Mouse (Mus musculus) induced T-regulatory cell, adult 2 months (primary cell): ENCODE results near the gene Pou2f3.

Source experiments
- DNase-seq: peaks from one replicate; pipeline ENCODE4 v3.0.0-alpha.2; 2012; ENCODE audit warnings: low read depth

Pou2f3 gene

DNA sequence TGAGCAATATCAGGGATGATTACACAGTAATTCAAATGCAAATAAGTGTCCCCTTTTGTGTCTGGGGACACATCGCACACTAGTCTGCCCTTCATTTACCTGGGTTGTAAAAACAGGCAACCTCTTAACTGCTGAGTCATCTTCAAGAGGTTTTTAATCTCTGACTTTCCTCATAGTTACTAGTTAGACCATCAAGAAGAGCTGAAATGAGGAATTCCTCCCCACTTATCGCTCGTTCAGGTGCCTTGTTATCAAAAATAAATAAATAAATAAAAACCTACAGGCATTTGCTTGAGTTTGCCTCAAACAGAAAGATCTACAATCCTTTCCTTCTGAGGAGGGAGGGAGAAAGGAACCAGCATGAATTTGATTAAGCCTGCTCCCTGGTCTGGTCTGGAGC is 101.4 kb downstream of the Pou2f3 start:
- DNase-seq: no peak

DNA sequence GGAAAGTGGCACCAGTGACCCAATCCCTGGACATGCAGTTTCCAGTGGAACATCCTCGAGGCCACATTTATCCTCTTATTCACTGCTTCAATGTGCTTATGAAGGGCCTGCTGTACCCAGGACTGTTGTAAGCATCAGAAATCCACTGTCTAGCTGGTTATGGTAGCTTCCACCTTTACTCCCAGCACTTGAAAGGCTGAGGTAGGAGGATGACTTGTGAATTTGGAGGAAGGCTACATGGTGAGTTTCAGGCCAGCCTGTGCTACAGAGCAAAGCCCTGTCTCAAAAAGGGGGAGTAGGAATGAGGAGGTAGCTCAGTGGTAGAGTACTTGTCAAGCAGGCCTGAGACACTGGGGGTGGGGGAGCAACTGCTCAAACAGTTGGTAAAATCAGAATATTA is 102.1 kb downstream of the Pou2f3 start:
- no peak for DNase-seq

DNA sequence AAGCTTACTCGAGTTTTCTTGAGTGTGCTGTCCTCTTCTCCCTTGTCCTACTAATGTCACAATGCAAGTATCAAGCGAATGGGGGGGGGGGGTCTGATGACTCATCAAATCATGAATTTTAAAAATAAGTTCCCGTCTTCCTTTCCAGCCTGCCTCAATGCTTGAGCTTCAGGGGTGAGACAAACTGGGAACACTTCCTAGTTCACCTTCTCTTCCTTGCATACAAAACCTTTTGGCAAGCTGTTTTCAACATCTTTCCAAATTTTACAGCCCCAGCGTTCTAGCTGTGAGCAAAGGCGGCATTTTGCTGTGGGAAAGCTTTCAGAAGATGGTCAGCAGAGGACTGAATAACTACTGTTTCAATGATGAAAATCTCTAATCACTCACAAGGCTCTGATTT is 102.6 kb downstream of the Pou2f3 start:
- DNase-seq: no peak

DNA sequence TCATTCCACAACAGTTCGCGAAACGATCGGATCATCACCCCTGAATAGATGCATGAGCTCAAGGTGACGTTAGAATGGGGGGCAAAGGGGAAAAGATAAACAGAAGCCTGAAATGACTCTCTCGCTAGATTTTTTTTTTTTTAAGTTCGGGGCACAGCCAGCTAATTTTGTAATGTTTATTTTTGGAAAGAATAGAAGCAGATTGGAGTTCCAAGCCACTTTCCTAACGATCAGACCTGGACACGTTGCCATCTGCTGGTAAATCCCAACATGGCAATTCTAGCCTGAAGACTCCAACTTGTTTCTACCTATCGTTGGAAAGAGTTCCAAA is 103.0 kb downstream of the Pou2f3 start, which contains the start of gene Arhgef12:
Gene Arhgef12, minus strand, starts transcription at position 53 of the 331 bp plus-strand sequence.
- DNase-seq: no peak

DNA sequence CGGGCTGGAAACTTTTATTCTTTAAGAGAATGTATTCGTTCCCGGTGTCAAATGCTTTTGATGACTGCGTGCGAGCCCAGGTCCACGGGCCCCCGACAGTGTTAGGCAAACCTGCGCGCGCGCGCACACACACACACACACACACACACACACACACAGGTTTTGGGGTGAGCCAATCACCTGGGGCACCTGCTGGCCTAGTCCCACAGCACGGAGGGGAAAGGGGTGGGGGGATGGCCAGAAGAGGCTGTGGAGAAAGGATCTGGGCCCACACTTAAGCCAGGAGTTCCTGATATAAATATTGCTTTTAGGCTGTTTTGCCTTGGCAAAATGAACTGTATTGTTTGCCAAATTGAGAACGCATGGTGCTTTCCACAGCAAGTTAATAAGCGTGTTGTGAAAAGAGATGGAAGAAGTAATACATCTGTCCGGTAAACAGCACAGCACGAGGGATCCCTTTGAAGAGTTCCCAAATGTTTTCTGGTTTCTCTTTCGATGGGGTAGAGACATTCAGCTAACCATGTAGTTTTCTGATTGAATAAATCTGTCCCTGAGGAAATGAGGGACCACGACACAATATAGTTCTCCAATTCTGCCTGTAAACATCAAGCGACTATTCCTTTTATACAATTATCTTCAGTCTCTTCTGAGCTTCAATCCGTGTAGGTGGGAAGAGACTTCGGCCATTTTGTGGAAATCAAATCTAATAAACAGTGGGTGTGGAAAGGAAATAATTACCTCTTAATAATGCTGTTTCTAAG is 103.6 kb downstream of the Pou2f3 start:
- peak; percentile 65 for DNase-seq

DNA sequence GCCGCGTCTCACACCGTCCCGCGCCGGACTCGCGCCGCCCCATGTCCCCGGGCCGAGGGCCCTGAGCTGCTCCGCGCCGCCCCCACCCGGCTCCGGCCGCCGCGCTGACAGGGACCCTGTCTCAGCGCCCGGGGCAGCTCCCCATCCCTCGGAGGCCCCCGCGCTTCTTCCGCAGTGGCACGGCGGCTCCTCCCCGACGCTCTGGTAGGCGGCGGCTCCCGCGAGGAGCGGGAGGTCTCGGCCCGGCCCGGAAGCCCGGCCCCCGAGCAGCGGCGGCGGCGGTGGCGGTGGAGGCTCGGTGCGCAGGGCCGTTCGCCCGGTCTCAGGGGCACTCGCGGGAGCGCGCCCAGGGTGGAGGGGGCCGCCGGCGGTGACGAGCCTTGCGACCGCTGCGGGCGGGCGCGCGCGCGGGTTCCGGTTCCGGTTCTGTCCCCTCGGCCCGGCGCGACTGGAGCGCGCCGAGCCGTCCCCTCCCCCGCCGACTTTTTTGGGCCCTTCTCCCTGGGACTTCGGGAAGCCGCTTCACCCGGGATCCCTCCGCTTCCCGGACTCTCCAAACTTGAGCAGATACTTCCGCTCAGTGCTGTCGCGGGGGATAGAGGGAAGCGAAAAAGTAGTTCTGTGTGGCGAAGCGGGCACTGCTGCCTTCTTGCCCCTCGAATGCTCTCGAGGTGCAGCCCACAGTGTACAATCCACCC is 104.4 kb downstream of the Pou2f3 start:
- peak; percentile 81 for DNase-seq

DNA sequence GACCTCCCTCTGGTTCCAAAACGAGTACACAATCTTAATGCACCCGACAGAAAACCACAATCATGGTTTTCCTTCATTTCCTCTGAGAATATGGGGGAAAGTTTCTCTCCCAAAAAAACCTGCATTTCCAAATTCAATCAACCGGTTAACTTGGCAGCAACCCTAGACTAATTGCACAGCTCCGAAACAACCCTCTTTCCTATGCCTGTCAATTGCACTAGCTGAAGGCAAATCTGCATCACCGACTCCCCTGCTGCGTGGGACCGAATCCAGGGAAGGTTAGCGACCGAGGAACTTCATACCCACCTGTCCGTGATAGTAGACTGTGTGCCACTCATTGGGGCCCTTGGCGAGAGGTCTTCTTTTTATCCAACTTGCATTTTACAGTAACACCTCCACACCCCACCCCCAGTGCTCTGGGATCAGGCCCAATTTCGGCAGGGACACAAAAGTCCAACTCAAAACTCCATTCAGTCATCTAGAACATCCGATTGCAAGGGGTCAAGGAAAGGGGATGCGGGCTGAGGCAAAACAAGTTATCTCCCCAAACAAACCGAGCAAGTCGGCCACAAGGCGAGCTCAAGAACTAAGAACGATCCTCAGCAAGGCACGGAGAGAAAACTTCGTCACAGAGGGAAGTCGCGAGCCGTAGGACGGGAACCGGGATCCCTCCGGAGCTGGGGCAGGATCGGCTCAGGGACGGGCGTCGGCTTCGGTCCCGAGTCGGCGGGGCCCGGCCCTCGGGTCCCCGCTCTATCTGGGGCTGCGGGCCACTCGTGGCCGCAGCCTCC is 105.1 kb downstream of the Pou2f3 start:
- peak; percentile 59 for DNase-seq

DNA sequence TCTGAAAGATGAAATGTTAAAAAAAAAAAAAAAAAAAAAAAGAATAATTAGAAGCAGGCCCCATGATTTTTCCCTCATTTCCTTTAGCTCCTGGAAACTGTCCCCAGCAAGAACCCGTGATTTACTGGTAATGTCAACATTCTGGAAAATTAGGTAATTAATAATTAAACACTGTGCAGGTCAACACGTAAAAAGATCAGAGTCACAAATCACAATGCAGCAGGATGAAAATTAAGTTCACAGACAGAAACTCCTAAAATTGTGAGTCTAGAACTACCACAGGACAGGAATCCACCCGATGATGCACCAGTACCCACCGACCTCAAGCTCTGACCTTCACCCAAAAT is 105.7 kb downstream of the Pou2f3 start:
- DNase-seq: no peak

DNA sequence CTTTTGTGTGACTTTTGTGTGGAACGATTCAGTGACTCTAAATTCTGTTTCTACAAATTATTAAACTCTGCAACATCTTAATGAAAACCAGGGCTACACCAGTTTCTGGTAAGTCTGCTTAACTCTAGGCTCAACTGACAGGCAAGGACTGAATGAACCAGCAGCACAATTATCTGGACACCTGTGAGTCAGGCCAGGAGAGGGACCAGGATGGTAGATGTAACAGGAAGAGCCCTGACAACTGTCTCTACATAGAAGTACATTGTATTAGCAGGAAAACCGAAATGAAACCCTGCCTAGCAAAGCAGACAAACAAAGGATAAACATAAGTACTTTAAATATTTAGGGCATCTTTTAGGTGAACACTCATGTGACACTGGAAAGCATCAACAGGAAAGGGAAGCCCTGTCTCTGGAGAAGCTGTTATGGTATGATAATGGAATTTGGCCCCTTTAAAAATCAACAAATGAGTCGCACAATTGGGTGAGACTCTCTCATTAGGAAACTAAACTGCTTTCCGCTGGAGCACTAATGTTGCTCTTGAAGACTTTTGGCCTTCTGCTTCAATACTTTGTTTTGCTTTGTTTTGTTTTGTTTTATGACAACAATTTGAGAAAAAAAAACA is 106.4 kb downstream of the Pou2f3 start:
- DNase-seq: peak; percentile 24

DNA sequence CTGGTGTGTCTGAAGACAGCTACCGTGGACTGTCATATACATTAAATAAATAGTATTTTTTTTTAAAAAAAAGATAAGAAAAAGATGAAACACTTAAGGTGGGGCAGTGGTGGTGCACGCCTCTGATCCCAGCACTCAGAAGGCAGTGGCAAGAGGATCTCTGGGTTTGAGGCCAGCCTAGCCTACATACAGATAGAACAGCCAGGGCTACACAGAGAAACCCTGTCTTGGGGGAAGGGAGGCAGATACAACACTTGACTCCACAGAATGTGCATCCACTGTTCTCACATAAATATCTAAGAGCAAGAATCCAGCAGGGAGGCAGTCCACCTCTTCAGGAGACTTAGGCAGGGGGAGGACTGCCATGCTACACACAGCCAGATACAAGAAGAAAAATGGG is 107.2 kb downstream of the Pou2f3 start:
- no peak for DNase-seq

DNA sequence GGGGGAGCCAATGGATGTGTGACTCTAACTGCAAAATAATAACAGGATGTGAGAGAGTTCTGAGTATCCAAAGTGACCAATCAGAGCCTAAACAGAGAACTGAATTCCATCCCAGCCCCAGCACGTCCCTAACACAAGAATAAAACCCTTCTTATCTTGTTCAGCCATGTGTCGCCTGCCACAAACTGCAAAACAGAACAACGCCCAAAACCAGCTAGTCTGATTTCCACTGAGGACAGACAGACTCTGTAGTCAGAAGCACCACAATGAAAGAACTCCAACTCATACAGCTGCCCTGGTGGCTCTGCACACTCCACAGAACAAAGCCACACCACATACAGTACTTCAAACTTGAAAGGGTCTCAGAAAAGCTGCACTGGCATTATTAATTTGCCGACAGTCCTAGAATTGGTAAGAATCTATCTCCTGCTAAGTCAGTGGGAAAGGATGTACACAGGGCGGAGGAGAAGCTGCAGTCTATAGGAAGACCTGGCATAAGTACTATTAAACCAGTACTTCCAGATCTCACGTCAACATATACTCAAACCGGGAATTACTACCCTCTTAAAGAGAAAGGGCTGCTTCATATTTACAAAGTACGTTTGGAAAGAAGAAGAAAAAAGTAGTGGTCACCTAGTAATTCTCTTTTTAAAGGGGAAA is 108.1 kb downstream of the Pou2f3 start:
- DNase-seq: peak; percentile 25

DNA sequence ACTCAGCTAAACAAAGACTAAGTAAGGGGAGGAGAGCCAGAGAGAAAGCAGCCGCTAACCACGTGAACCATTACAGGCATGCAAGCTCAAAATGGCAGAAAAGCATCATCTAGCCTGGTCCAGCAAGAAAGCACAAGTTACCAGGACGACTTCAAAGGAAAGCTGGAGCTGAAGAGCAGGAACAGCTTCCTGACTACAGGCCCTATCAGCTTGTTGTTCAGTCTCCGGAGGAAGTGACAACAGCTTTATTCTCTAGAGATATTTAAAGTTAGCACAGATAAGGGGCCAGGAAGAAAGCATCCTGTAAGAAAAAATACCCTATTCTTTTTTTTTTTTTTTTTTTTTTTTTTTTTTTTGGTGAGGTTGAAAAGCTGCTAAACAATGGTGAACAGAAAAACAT is 111.2 kb downstream of the Pou2f3 start:
- peak; percentile 18 for DNase-seq

DNA sequence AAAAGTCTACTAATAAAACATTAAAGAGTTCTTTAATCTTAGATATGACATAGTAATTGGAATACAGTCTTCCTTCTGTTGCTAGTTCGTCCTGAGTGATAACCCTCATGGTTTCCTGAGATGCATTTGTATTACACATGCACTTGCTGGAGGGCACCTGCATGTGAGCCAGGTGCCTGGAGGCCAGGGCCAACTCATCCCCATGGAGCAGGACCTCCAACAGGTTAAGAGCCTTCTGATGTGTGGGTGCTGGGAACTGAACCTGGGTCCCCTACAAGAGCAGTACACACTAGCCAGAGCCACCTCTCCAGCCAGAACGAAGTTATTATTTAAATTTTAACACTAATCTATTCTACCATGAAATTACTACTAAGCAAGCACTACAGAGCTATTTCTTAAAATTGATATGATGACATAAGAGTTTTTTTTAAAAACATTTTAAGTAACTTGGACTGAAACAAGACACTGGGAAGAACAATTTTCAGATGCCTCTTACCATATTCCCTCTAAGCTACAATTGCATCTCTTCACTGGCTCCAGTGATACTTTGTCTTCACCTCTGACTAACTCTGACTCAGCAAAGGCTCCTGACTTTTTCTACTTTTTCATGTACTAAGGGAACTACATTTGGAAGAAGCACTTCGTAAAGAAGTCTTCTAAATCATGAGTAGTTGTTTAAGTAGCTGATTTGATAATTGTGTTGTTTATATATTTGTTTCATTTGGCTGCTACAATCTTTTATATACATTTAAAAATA is 112.2 kb downstream of the Pou2f3 start:
- DNase-seq: no peak

DNA sequence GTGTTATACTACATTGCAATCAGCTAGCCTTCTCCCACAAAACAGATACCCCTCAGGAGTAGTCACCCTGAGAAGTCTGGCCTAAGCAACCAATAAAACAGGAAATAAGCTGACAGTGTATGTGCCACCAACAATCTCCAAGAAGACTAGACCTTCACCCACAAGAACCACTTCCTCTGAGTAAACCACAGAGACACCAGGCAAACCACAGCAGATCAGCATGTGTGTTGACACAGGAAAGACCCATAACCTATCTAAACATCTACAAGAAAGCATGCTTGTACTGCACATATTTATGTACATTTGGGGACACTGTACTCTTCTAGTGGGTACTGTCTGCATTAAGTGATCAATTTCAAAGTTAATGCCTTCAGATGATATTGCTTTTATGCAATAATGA is 113.8 kb downstream of the Pou2f3 start:
- DNase-seq: peak; percentile 79

DNA sequence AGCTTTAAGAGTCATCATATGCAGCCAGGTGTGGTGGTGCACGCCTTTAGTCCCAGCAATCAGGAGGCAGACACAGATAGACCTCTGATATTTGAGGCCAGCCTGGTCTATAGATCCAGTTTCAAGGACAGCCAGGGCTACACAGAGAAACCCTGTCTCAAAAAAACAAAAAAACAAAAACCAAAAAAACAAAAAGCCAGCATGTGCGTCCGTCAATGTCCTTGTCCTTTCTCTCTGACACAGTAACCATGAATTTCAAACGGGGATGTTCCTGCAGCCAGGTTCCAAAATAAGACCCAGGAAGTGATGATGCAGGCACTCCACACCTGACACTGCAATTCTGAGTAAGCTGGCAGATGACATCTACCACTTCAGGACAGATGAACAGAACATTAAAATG is 115.3 kb downstream of the Pou2f3 start:
- DNase-seq: no peak

DNA sequence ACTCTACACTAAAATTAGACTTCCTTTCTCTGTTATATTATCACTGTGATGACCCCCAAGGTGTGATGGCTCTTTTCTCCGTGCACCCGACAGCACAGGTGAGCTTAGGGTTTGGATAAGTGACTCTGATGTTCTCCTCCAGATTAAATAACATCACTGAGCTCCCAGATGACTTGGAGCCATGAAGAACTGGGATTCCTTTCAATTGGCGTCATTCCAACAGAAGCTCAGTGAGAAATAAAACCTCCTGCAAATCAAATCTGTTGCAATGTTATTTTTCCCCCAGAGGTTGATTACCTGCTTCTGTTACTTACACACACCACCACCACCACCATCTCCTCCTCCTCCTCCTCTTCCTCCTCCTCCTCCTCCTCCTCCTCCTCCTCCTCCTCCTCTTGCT is 116.4 kb downstream of the Pou2f3 start:
- no peak for DNase-seq

DNA sequence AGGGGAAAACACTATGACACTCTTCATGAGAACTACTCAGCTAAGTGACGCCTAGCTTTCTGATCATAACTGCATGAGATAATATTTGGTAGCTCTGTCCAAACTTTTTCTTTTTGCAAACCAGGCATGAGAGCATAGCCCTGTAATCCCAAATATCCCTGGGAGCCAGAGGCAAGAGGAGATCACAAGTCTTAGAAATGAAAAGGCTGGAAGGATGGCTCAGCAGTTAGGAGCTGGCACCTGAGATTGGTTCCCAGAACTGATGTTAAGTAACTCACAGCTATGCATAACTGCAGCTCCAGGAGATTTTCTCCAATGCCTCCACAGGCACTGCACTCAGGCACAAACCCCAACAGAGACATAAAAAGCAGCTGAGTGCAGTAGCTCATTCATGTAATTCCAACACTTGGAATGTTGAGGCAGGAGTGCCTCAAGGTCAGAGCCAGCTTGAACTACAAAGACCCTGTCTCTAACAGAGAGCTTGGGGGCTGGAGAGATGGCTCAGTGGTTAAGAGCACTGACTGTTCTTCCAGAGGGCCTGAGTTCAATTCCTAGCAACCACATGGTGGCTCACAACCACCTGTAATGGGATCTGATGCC is 124.4 kb downstream of the Pou2f3 start:
- no peak for DNase-seq

DNA sequence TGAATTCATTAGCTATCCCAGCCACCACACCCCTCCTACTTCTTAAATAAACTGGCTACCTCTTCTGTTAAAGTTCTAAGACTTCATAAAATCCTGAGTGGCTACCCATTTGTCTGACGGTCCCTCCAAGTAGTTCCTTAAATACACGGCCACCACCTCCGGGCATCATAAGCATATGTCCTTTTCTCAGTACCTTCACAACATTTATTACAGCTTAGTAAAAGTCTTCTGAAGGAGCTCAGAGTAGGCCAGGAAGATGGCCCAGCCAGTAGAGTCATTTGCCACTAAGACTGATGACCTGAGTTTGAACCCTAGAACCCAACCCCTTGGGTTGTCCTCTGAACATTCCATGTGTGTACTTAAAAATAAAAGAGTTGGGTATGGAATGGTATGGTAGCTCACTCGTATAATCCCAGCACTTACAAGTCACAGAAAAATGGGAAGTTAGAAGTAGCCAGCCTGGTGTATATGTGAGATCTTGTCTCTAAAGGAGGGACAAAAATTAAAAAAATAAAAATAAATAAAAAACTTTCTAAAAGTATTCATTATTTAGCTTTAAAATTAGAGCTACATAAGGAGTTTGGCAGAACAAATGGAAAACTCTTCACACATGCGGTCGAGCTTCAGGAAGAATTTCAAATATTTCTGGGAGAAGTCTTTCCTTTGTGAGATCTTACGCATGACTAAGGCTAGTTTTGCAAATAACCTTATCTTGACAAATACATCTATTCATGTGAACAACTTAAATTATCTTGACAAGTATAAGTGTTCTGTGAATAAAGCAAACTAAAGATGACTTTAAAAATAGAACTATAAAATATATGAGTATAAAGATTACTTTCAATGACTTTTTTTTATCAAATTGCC is 125.4 kb downstream of the Pou2f3 start:
- no peak for DNase-seq

DNA sequence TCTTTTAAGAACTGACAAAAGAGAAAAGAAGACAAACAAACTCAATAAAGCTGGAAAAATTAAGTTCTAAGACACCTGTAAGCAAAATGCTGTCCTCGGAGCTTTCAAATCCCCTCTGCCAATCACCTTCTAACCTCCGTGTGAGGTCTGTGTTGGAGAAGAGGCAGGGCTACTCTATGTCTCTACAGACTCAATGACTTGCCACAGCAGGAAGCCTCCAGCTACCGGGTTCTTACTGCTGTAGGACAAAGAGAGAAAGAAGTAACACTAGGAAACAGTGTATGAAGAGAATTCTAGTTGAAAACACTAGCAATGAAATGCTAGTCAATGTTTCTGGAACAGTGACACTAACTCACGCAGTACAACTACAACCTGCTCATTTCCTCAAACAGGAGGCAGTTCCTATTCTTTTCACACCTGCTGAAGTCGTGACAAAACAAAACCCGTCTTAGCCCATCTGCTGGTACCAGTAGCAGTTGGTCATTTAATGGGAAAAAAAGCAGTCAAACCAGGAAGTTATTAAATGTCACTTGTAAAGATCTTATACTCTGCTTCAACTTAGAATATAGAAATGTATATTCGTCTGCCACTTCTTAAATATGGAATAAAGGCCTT is 126.6 kb downstream of the Pou2f3 start:
- DNase-seq: no peak

DNA sequence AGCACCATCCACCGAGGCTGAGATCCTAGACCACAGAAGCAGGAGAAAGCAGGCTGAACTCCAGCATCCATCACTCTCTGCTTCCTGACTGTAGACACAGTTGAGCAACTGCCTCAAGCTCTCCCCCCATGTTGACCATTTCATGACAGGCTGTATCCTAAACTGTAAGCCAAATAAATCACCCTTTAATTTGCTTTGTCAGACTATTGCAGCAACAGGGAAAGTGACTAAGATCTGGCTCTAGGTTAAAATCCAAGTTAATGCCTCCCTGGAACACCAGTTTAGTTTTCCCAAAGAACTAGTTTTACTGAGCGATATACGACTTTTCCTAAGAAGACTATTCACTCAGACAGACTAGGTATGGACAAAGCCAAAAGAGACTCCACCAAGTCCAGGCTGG is 131.5 kb downstream of the Pou2f3 start:
- DNase-seq: no peak
